Mouse (Mus musculus): Measurements from ENCODE around the gene Glra3.
A peak's percentile ranks its signal among the peaks of the same experiment; 100 is the strongest.

Gene Glra3

DNA sequence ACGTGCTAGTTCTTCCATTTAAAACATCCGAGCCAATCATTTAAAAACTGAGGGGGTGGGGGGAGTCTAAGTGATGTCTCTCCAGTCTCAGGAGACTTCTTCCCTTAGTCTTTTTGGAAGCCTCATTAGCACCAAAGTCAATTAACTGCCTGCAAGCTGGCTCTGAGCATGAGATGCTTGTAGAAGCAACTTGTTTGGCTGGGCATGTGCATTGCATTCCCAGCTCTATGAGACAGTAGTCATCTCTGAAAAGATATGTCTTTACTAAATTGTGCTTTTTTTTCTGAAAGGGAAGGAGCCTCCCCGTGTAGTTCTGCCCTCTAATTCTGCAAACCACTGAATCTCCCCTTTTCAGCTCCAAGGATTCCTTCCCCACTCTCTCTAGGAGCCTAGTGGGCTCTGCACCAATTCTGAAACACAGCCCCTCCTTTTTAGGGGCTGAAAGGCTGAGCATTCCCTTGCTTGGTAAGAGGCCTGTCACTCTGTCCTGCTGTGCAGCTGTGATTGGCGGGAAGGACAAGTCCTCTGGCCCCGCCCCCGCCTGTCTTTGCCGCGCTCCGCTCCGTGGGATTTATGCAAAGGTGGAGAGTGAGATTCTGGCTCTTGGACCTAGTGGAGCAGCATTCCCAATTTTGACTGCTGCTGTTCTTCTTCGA lies at the start of gene Glra3:
Glra3 (plus strand) TSS at position 591 of the 656 bp plus-strand sequence.
- no peak for DNase-seq (ENCODE audit: low read depth)

DNA sequence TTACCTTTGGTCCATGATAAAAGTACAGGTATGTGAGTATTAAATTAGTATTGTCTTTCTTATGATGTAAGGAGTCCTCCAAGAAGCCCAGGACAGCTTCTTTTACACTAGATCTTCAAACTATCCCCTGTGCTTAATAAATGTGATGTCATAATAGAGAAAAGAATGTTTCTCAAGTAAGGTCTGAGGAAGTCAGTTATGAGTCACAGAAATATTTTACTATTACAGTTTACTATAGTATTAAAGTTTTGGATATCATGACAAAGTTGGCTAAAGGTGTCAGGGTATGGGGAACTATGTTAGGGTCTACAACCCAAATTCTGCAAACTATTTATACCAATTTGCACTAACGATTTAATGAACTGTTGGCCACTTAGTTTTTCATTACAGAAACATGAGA lies 33.4 kb upstream of the Glra3 start, which contains the start of gene Adam29:
Adam29 (minus strand) TSS at position 101 of the 400 bp plus-strand sequence.
- no peak for DNase-seq (ENCODE audit: low read depth)

DNA sequence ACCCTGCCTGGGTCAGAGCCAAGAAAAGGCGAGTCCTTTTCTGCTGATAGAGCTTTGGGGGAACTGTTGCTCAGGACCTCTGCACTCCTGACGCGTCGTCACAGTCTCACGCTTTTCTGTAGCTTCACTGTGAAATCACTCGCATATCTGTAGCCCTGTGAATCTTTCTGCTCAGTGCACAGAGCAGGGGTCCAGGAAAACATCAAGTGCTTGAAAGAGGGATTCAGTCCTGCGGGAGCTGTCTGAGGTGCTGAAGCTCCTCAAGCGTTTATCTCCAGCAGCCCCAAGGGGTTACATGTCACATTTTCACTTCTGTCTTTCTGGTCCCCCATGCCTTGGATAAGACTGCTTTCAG lies 243 bp downstream of the Glra3 start:
- peak; percentile 41 for DNase-seq (ENCODE audit: low read depth)

DNA sequence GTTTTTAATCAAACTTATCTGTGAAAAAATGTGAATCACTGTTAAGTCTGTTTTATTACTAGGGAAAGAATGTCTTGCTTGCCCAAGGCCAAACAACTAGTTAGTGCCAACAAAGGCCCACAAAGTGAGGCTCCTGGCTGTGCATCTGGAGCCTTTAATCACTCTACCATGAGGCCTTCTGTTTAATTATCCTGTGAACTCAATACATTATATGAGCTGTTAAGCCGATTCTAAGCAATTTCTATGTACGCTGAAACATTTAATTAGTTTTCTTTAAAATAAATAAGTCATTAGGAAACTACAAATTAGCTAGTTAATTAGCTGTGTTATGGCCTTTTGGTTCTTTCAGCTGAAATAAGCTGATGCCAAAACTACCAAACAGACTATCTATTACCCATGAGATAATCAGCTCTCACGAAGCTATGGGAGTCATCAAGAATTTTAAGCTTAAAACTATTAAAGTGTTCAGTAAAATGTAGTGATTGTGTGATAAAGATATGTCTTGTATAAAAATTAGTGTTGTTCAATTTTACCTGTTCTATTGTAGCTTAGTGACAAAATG lies 24.6 kb downstream of the Glra3 start:
- no peak for DNase-seq (ENCODE audit: low read depth)

DNA sequence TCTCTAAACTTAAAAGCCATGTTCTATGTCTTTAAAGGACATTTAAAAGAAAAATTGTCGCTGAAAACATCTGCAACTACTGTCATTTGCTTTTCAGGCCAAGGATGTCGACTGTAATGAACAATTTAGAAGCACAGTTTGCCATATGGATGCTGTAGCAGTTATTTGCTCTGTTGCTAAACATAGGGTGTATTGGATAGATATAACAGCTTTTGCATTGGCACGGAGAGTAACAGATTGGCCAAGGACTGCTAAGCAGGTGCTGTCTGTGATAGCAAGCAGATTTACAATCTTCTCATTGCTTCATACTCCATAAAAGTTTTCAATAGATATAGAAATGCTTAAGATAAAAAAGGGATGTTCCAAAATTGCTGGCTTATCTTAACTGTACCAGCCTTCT lies 57.6 kb downstream of the Glra3 start:
- no peak for DNase-seq (ENCODE audit: low read depth)

DNA sequence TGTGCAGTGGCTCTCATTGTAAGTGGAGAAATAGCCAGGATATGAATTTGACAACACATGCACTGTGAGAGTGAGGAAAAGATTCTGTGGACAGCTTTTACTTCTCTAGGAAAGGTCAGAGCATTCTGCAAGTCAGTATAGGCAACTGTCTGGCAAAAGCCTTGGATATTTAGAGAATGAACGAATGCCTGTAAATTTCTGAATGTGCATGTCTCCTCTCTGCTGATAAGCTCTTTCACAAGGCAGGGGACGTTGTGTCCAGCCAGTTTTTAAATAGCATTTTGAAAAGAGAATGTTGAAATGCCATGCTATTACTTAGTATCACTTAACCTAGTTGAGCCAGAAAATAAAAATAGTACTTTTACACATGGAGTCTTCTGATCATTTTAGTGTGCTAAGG lies 114.1 kb downstream of the Glra3 start:
- DNase-seq (ENCODE audit: low read depth) = no peak

DNA sequence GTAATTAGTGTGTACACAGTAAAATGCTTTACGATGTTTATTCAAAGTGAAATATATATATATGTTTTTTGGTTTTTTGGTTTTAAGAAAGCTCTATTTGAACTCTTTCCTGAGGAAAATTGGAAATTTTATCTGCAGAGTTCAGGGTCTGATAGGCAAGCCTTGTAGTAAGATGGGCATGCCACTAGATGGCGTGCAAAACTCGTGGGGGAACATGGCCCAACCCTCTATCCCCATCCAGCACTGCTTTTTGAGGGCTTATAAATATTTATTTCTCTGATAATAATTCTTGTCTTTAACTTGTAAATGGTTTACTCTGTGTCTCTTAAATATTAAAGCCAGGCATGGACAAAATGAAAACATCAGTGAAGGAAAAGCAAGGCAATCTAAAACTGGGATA lies 122.8 kb downstream of the Glra3 start:
- peak; percentile 47 for DNase-seq (ENCODE audit: low read depth)

DNA sequence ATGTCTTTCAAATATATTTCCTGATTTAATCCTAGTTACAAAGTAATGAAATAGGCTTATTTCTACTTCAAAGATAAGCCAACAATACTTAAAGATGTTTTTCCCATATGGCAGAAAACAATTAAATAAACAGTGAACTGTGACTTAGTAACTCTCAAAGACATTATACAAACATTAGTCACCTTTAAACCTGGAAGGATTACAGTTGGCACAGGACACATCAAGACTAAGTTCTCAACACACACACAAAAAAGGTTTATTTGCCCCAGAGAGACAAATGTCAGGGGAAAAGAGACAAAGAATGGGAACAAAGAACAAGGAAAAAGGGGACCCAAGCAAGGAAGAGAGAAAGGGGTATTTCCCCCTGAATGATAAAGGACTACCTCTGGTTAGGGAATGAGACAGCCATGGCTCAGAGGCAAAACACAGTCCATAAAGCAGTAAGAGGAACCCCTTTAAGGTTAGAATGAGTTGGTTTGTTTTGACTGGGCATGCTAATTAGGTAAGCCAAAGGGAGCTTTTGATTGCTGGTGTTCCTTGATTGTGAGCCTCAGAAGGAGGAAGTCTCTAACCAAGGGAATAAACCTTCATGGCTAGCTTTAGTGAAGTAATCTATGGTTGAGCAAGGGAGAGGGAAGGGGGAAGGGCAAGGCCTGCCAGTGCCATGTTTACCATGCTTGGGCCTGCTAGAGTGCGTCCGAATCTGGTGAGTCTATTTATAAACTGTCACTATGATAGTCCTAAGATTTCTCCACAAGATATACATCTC lies 130.4 kb downstream of the Glra3 start:
- DNase-seq (ENCODE audit: low read depth) = peak; percentile 32

DNA sequence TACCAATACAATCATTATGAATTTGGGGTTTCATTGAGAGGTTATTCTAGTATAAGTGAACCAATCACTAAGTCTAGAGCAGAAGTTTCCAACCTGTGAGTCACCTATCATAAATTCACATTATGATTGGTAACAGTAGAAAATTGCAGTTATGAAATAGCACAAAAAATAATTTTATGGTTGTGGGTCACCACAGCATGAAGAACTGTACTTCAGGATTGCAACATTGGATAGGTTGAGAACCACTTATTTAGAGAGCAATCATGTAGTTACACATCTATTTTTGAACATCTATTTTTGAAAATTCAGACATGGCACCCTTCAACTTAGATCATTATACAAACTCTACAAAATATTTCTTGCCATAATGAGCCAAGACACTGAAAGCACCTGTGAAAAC lies 143.4 kb downstream of the Glra3 start:
- no peak for DNase-seq (ENCODE audit: low read depth)

DNA sequence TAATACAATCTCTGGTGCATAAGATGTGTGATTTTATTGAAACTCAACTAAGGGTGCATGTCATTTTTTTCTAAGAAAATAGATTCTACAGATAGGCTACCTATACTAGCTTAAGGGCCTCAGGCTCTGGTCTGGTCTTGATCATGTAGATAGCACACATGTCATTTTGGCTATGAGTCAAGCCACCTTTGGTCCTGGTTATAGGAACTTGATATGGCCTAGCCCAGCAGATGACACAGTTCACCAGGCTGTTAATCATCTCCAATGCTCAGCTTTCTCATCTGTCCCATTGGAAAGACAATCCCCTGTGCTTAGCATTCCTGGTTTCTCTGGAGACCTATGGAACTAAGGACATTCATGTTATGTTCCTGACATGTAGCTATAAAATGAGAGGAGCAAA lies 154.1 kb downstream of the Glra3 start:
- no peak for DNase-seq (ENCODE audit: low read depth)

DNA sequence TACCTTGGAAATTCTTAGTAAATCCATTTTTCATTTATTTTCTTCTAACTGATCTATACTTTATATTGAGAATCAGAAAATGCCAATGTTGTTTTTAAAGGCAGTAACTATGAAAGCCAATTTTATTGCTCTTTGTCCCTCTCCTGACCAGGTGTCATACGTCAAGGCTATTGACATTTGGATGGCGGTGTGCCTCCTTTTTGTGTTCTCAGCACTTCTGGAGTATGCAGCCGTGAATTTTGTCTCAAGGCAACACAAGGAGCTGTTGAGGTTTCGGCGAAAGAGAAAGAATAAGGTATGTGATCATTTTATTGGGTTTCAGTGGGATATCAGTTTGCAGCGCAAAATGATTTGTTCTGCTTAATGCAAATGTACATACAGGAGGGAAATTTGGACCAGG lies 170.0 kb downstream of the Glra3 start:
- DNase-seq (ENCODE audit: low read depth) = no peak

DNA sequence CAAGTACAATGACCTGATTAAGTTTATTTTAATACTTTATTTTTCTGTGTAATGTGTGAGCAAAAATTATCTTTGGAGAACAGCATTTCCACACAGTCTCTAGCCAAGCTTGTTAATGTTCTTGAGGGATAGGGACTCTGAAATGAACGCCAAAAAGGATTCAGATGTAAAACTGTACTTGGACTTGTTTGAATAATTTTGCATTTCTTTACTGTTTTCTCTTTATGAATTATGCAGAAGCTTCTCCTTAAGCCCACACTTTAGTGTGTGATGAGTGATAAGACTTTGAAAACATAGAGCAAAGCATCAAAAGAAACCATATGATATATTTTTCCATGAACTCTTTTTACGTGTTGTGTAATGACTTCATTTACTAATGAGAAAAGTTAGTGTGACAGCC lies 189.1 kb downstream of the Glra3 start:
- DNase-seq (ENCODE audit: low read depth) = no peak

DNA sequence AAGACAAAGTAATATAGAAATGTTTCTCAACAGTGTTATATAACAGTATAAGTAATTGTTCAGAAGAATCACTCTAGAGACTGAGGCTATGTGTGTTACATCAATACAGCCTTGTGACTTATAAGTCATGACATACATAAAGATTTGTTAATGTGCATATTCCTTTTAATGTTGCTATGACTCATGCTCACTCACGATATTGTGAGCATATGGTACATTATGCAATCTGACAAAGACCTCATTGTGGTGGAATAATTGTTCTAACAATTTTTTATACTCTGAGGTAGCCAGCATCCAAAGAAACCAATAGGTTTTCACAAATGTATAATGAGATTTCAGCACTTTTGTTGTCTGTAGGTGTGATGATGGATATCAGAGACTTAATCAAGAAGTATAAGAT lies 210.4 kb downstream of the Glra3 start:
- DNase-seq (ENCODE audit: low read depth) = peak; percentile 4

DNA sequence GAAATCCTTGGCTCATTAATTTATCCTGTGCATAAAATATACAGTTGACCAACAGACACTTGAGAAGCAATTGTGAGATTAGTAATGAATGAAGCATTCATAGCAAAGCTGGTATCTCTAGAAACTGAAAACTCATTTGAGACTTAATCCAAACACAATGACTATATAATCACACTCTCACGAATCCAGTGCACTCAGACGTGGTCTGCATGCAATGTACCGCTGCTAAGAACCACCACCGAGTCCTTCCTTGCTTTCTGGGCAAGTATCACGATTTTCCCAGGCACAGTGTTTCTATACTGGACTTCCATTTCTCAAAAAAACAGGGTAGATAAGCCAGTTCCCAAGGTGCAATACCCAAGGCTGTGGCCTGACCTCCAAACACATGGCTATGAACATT lies 211.3 kb downstream of the Glra3 start:
- no peak for DNase-seq (ENCODE audit: low read depth)

DNA sequence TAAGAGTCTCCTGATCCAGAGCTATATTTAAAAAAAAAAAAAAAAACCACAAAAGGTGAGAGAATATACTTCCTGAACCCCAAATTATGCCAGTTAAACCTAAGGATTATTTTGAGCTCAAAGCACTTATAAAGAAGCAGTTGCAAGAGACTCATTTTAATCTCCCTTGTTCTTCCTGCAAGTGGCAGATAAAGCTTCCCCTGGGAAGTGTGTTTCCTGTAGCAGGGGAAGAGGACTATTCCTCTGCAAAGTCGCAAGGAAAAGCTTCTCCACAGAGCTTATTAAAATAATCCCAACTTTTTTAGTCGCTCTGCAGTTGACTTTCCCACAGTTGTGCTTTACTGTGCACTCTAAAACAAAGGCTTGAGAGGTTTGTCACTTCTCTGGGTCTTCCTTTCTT lies 218.7 kb downstream of the Glra3 start:
- DNase-seq (ENCODE audit: low read depth) = no peak

Measured in 416B (cell line).